Mouse (Mus musculus) c-Kit-negative CD71-positive TER-119-positive erythroid progenitor cells, embryonic 14.5 days (primary cell): ENCODE data around the gene Grin2a.

Source experiments
- DNase-seq: peaks from one replicate; pipeline ENCODE4 v3.0.0-alpha.2; 2013; ENCODE audit warnings: low read depth, low spot score

Gene Grin2a

GRCm38 (mm10) chr16:9994951-9995813, at the start of gene Grin2a:
Gene Grin2a, minus strand, starts transcription at chr16:9995560.
- DNase-seq = no peak

GRCm38 (mm10) chr16:10035582-10036215, 40.3 kb upstream of the Grin2a start:
- no peak for DNase-seq

- DNase-seq = no peak
Measured at GRCm38 (mm10) chr16:10033416-10033979, 38.1 kb upstream of the Grin2a start.

DNA sequence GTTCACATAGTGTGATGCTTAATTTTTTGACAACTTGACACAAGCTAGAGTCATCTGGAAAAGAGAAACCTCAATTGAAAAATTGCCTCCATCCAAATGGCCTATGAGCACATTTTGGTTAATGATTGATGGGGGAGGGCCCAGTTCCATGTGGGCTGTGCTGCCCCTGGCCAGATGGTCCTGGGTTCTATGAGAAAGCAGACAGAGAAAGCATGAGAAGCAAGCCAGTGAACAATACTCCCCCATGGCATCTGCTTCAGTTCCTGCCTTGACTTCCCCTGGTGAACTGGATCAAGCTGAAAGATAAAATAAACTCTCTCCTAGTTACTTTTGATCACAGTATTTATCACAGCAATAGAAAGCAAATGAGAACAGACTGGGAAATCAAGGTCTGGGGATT, 36.5 kb upstream of the Grin2a start:
- no peak for DNase-seq

DNA sequence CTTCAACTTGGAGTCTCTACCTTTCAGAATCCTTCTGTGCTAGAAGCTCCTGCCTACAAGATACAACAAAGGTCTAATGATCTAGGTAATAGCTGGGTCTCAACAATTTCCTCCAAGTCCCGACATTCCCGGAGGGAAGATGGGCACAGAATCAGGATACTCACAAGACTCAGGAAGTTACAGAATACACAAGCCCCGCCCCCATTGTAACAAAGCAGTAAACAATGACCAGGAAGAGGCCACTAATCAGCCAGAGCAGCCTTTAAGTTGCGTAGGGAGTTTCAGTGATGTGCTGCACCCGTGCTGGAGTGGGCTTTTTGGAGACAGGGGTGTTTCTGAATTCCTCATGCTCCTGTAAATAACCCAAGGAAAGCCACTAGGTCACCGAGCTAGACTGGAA, 31.4 kb upstream of the Grin2a start:
- no peak for DNase-seq

DNA sequence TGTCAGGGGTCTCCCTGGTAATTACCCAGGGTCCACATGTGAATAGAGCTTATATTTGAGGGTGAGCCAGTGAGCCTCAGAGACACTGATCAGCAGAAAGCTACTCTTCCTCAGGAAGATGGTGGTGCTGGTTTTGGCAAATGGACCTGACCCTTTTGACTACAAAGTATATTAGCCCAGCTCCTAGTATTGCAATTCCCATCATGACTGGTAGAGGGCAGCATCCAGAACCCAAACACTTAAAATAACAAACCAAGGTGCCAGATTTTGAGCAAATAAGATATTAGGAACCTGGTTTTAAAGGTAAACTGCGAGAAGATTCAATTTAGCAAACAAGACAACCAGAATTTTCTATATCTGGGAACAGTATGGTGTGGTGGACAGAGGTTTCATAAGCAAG, 14.4 kb upstream of the Grin2a start:
- no peak for DNase-seq

DNA sequence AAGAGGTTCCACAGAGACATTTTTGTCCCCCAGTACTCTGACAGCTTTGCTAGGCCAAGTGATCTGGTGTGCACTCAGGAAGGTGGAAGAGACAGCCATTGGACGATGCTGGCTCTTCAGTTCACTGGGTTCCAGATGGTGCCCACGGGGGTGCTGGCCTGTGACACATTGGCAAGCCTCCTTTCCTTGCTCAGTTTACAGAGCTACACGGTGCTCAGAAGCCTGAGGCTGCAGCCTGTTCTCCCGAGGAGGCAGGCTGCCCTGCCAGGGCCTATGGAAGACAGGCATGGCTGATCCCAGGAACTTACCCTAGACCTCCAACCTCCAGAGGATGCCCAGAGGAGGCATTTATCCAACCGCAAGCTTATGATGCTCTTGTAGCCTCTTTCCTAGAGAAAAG, 10.2 kb upstream of the Grin2a start:
- DNase-seq = no peak

DNA sequence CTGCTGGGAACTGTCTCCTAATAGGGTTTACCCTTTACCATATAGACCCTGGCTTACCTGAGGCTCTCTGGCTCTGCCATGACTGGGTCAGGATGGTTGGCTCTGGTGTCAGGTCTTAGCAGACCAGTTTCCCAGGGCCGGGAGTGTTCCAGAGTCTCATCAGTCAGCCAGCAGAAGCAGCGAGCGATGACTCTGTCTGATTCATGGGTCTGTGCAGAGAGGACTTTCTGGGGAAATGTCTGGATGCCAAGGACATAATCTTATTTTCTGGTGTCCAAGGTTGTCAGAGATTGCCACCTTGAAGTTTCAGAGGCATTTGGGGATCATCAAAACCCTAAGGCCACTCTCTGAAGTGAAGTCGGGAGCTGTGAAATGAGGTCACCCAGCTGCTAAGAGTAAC, 8.7 kb upstream of the Grin2a start:
- no peak for DNase-seq

GRCm38 (mm10) chr16:10003001-10003400, 7.6 kb upstream of the Grin2a start:
- DNase-seq = no peak

- no peak for DNase-seq
Measured at GRCm38 (mm10) chr16:10001601-10002000, 6.2 kb upstream of the Grin2a start.

DNA sequence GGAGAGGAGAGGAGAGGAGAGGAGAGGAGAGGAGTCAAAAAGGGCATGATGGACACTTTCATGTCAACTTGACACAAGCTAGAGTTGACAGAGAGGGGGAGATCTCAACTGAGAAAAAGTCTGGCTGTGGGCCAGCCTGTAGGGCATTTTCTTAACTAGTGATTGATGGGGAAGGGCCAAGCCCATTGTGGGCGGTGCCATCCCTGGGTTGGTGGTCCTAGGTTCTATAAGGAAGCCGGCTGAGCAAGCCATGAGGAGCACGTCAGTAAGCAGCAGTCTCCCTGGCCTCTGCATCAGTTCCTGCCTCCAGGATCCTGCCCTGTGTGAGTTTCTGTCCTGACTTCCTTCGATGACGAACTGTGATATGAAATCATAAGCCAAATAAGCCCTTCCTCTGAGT, 4.6 kb upstream of the Grin2a start:
- DNase-seq = no peak

DNA sequence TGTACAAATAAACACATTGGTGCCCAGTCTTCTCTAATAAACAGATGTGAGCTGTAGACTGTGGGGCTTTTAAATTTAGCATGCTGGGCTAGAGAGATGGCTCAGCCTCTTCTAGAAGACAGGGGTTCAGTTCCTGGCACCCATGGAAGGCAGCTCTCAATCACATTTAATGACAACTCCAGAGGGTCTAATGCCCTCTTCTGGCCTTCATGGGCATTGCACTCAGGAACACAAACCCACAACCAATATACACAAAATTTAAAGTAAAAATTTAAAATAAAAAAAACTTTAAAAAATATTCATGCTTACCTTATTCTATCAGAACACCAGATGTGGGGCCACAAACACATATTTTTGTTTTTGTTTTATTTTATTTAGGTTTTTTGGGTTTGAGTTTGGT, 2.6 kb upstream of the Grin2a start:
- no peak for DNase-seq

DNA sequence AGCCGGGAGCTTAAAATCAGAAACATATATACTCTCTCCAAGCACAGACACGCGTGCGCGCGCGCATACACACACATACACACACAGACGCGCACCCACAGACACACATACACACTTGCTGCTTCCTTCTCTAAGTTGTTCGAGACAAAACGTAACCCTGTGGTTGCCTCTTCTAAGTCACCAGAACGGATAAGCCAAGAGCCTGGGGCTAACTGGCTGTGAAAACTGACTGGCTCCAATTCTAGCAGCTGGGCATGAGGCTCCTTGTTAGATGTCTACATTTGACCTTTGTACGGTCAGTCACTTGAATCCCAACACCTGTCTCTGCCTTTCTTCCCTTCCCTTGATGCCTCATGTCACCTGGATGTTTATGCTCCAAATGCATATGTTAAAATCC, 452 bp upstream of the Grin2a start:
- DNase-seq = no peak

GRCm38 (mm10) chr16:9994041-9994950, 1.1 kb downstream of the Grin2a start:
- no peak for DNase-seq

DNA sequence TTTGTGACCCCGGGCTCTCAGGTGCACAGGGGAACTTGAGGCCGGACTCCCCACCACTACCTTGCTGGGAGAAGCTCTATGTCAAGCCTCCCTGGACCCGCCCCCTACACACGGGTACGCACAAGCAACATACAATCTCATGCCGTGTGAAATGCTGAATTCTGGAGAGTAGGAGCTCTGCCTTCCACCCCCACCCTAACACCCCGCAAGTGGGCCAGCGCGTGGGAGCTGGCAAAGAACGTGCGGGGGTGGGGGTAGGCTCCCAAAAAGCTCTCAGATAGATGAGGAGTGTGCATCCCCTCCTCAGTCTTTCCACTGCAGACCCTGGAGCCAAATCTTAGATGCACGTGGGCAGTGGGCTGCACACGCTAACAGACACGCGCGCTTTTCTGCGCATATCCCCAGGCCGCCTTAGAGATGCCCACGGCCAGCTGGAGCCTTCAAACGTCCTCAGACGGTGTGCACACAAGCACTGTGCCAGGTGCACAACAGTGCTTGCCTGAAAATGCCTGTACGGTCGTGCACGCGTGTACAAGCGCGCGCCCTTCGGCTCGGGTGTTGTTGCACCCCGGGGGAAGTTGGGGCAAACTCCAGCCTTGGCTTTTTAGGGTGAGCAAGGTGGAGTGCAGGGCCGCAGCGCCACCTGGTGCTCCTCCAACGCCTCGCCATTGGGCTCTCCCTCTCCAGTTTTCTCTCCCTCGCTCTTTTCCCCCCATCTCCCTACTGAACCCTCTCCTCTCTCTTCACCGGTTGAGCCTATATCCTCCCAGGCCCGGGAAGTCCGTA, 1.9 kb downstream of the Grin2a start:
- DNase-seq = no peak

- no peak for DNase-seq
Measured at GRCm38 (mm10) chr16:9992773-9993221, 2.6 kb downstream of the Grin2a start.

DNA sequence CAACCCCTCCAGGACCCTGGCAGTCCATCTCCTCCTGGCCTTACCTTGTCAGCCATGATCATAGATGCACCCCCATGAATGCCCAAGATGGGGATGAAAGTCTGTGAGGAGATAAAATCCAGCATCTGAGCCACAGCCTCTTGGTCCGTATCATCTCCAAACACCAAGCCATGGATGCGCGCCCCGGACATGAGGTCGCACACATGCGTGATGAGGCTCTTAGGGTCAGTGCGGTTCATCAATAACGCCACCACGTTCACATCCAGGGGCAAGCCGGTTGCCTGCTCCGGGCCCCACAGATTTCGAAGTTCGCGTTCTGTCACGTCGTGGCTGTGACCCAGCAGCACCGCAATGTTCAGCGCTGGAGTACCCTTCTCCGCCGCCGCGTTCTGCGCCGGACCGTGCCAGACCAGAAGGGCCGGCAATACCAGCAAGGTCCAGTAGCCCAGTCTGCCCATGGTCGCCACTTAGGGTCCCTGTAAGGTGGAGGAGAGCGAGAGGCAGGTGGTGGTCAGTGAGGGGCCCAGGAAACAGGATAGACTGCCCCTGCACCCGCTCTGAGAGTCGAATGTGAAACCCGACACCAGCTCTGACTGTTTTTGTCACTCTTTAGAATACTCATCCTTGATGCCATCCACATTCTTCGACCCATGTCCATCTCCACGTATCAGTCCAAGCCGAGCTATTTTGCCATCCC, 3.1 kb downstream of the Grin2a start:
- no peak for DNase-seq

GRCm38 (mm10) chr16:9985041-9985440, 10.3 kb downstream of the Grin2a start:
- DNase-seq = no peak

DNA sequence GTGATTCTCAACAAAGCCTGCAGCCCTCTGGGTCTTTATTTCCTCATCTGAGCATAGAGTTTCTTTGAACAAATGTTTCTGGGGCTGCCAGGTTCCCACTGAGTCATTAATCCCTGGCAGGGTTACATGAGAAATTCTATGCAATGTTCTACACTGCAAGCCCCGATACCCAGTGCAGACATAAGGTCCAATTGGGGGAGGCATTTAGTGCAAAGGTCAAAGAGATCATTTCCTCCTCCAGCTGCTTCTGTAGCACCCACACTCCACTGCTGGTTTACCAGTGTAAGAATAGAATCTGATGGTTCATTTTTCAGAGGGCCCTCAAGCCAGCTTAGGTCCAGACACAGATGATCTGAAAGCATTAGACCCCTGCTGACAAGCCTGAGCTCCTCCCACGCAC, 14.7 kb downstream of the Grin2a start:
- DNase-seq = no peak

DNA sequence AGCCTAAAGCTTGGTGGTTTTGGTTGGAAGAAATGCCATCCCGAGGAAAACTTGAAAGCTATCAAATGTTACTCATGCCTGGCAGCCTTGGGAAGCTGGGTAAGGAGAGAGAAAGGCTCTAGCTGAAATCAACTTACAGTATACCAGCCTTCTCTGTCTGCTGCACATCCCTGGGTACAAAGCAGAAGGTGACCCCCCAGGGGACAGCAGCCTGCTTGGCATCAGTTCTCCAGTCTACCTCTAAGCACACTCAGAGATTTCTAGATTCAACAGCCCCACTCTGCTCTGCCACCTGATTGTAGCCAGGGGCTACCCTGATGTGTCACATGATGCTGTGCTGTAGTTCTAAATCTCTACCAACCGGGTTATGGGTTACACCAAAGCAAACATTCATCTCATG, 17.2 kb downstream of the Grin2a start:
- no peak for DNase-seq
